Mouse (Mus musculus) cerebral cortex, adult 2 months (tissue): ENCODE data around the gene Tcta.

Experiments used
- WGBS: fragments of 180-500 bp; shearing (Covaris S2); methylation state at CpG from one replicate; pipeline ENCODE4 v1.1.7; 2018; 5-methylcytosine and 5-hydroxymethylcytosine counted together

Gene Tcta

DNA sequence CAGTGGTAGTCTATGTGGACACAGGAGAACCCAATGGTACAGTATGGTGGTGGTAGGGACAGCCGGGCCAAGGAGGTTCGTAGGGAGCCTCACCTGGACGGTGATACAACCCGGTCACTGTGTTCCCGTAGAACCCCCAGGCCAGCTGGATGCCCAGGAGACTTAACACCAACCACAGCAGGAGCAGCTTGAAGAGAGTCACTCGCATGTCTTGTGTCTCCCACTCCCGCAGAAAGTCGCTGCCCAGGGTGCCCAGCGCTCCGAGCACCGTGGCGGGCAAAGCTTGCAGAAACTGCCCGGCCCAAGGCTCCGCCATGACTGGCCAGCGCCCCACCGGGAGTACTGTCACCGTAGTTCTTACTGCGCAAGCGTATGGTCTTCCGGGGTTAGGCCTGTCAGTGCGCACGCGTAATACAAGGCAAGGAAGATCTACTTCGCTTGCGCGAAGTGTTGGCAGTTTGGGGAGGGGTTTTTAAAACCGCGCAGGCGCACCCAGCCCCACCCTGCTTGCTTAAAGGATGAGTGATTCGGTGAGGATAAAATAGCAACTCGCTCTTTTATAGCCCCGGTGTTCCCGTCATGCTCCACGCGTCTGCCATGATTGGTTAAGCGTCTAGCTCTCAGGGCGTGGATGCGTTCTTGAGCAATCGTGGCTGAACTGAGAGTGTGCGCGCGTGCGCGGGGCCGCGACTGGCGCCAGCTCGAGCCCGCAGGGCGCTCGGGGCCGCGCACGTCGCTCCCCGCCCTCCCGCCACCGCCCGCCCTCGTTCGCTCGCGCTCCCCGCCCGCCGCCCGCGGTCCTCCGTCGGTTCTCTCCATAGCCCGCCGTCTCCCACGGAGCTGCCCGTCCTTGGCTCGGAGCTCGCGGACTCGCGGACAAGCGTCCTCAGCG, at the start of gene Tcta, which contains the start of gene Rhoa:
Tcta (minus strand) TSS at position 532 of the 892 bp plus-strand sequence.
Rhoa (plus strand) TSS at position 501 of the 892 bp plus-strand sequence.
- under 1% methylated on average over 81 of the region's 81 CpGs for WGBS

DNA sequence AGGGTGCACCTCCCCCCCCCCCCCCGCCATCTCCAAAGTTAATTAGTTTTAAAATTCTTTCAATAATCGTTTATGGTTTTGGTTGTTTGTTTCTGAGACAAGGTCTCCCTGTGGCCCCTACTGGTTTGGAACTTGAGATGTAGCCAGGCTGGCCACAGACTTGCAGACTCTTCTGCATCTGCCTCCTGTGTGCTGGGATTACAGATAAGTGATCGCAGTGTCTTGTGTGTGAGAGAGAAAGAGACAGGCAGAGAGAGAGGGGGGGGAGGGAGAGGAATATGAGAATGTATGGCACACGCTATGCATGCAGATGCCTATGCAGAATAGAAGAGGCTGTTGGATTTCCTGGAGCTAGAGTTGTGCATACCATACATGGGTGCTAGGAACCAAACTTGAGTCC, 43.8 kb upstream of the Tcta start:
- WGBS: 94% methylated on average over 4 of the region's 4 CpGs

DNA sequence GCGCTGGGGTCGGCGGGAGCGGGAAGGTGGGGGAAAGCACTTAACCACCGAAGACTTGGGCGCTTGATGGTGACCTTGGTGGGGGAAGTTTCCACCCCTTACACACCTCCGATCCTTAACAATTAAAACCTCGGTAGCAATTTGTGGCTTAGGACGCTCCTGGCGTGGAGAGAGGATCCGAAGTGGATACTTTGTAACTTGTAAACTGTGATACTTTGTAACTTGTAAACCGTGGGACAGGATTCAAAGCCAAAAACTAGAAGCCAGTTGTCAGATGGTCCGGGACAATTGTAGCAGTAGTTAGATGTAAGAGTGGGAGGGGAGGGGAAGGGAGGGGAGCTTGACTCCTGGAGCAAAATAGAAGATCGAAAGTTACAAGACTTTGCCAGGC, 42.3 kb upstream of the Tcta start:
- WGBS: 2% methylated on average over 14 of the region's 14 CpGs

DNA sequence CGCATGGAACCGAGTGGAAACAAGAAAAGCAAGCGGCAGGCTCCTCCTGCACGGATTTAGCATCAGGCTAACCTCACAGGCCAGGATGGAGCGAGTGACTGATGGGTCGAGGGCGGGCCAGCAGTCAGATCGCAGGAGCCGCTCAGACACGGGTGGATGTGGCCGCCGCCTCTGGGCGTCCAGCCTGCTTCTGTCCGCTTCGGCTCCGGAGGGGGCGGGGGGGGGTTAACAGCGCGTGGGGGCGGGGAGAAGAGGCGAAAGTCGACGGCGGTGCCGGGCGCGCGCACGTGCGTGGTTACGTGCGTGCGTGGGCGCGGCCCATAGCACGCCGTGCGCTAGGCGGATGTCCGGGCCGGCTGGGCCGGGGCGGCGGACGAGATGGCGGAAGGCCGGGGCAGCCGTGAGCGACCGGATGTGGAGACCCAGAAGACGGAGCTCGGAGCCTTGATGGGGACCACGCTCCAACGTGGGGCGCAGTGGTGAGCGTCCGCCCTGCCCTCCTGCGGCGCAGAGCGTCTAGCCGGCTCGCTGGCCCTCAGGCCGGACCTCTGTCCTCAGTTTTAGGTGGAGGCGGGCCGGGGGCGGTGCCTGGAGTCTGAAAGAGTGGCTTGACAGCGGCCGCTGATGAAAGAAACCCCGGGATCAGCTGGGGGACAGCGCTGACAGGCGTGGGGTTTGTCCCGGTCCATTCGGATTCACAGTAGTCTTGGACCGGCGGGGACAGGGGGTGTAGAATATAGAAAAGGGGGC, 41.8 kb upstream of the Tcta start, which contains the start of gene Usp4:
Usp4 (plus strand) TSS at position 314 of the 750 bp plus-strand sequence.
- WGBS: under 1% methylated on average over 75 of the region's 75 CpGs

- WGBS: under 1% methylated on average over 11 of the region's 11 CpGs
Observed at GRCm38 (mm10) chr9:108347024-108347423, 41.1 kb upstream of the Tcta start.

GRCm38 (mm10) chr9:108344471-108344870, 38.5 kb upstream of the Tcta start:
- 87% methylated on average over 4 of the region's 4 CpGs for WGBS

- WGBS: 97% methylated on average over 1 of the region's 1 CpGs
Observed at GRCm38 (mm10) chr9:108343835-108344234, 37.9 kb upstream of the Tcta start.

DNA sequence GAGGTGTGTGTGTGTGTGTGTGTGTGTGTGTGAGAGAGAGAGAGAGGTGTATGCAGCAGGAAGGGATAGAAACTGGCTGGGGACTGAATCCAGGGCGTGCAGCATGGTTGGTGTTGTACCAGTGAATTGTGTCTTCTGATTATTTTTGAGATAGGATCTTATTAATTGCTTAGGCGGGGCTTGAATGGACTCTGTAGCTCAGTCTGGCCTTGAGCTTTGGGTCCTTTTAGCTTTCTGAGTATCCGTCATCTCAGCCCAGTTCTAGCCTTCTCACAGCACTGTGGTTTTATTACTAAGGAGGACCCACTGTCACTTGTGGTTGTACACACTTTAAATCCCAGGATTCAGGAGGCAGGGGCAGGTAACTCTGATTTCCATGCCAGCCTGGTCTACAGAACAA, 37.4 kb upstream of the Tcta start:
- WGBS: 90% methylated on average over 3 of the region's 3 CpGs

DNA sequence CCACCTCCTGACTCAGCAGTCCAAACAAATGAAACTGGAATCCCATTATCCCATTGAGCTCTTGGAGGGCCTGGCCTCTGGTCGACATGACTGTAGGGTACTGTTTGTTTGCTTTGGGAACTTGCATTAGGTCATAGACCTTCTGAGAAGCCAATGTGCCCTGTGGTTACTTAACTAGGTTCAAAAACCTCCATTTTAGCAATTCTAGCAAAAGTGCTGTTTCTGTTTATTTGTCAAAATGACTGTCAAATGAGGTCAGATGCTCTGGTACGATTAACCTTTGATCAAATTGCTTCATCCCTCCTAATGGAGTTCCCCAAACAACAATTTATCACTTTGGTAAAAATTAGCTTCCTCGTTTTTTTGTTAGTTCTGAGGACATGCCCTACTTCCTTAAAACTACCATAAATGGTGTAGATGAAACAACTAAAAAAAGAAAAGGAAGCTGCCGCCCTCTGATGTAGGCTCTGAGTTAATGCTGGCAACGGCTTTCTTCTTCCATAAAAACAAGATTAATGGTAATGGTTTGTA, 36.4 kb upstream of the Tcta start:
- 24% methylated on average over 5 of the region's 5 CpGs for WGBS

DNA sequence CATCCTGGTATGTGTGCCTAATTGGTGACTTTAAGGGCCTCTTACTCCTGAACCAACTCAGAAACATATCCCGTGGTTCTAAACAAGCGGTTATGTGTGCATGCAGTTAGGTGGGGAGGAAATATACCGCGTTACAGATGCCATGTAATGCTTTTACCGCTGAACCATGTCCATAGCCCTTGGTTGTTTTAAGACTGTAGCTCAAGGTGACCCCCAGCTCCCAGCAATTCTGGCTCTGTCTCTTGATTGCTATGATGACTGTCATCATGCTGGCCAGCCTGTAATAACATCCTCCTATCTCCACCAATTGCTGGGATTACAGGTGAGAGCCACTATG, 35.1 kb upstream of the Tcta start:
- WGBS: 89% methylated on average over 5 of the region's 5 CpGs

GRCm38 (mm10) chr9:108340258-108341138, 34.5 kb upstream of the Tcta start:
- 64% methylated on average over 10 of the region's 10 CpGs for WGBS

- 19% methylated on average over 20 of the region's 20 CpGs for WGBS
Observed at GRCm38 (mm10) chr9:108339886-108340257, 33.9 kb upstream of the Tcta start.

DNA sequence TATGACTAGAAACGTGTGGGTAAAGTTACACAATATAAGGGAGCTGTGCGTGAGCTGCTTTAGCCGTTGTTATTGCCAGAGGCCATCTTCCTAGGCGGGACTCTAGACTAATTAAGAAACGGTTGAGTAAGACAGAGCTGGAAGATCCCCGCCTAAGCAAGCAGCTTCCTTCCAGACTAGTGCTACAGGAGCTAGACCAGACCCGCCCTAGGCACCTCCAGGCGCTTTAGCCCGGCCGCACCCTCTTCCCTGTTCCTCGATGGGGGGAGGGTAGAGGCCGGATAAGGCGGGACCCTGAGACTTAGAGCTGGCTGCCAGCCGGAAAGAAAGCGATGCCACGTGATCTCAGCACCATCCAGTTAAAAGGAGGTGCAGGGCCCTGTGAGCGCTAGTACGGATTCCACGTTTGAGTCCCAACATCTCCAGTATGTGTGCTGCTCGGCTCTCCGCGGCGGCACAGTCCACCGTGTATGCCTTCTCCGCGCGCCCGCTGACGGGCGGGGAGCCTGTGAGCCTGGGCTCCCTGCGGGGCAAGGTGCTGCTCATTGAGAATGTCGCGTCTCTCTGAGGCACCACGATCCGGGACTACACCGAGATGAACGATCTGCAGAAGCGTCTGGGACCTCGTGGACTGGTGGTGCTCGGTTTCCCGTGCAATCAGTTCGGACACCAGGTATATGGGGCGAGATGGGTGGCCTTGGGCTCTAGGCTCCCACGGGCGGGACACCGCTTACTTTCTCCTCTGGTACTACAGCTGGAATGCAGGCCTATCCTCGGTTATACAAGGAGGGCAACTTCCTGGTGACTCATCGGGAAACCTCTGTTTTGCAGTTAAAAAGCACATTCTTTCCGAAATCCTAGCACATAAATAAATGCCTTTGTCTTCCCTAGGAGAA, 33.2 kb upstream of the Tcta start, which contains the start of gene Gpx1:
Gpx1 (plus strand) TSS at position 18 of the 896 bp plus-strand sequence.
- under 1% methylated on average over 49 of the region's 49 CpGs for WGBS

GRCm38 (mm10) chr9:108338551-108338885, 32.6 kb upstream of the Tcta start:
- 25% methylated on average over 6 of the region's 6 CpGs for WGBS

- WGBS: 53% methylated on average over 10 of the region's 10 CpGs
Observed at GRCm38 (mm10) chr9:108337848-108338550, 32.0 kb upstream of the Tcta start.

GRCm38 (mm10) chr9:108325811-108326210, 19.9 kb upstream of the Tcta start:
- WGBS: 89% methylated on average over 2 of the region's 2 CpGs

DNA sequence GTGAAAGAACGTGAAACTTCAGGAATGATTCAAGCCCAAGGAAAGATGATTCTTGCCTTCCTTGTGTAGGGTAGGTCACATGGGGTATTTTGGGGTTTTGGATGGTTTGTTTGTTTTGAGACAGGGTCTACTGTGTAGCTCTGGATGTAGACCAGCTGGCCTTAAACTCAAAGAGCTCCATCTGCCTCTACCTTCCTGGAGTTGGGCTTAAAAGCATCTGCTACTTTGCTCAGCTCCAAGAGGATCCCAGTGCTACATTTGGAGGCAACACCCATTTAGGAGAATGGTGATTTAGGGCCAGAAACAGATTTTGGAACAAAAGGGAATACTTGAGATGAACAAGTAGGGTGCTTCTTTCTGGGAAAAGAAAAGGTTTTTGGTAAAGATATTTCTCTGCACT, 18.8 kb upstream of the Tcta start:
- WGBS: 51% methylated on average over 1 of the region's 1 CpGs

DNA sequence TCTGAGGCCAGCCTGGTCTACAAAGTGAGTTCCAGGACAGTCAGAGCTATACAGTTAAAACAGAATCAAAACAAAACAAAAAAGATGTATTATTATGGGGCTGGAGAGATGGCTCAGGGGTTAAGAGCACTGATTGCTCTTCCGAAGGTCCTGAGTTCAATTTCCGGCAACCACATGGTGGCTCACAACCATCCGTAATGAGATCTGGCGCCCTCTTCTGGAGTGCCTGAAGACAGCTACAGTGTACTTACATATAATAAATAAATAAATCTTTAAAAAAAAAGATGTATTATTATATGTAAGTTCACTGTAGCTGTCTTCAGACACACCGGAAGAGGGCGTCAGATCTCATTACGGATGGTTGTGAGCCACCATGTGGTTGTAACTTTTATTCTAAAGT, 16.1 kb upstream of the Tcta start:
- 81% methylated on average over 7 of the region's 7 CpGs for WGBS

- whole genome bisulfite sequencing: 40% methylated on average over 2 of the region's 2 CpGs
Observed at GRCm38 (mm10) chr9:108318462-108318861, 12.5 kb upstream of the Tcta start.

DNA sequence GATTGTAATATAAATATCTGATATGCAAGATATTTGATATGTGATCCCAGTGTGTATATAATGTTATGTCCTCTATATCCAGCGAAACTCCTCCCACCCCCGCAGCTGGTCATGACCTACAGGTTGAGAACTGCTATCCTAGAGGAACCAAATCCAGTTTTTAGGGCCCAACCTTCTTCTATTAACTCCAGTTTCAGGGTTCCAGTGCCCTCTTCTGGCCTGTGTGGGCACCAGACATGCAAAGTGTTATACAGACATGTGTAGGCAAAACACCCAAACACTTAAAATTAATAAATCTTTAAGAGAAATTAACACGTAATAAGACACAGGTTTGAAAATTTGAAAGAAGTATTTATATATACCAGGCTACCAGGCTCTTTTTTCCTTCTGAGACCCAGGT, 11.6 kb upstream of the Tcta start:
- 92% methylated on average over 3 of the region's 3 CpGs for WGBS
